Mouse (Mus musculus): Measurements from ENCODE around the gene Has3.
"Not testable (repeated sequence)": the region's sequence is repeated elsewhere in the genome, so short reads cannot be mapped to it uniquely, and the experiment has no call there.

The Has3 gene

DNA sequence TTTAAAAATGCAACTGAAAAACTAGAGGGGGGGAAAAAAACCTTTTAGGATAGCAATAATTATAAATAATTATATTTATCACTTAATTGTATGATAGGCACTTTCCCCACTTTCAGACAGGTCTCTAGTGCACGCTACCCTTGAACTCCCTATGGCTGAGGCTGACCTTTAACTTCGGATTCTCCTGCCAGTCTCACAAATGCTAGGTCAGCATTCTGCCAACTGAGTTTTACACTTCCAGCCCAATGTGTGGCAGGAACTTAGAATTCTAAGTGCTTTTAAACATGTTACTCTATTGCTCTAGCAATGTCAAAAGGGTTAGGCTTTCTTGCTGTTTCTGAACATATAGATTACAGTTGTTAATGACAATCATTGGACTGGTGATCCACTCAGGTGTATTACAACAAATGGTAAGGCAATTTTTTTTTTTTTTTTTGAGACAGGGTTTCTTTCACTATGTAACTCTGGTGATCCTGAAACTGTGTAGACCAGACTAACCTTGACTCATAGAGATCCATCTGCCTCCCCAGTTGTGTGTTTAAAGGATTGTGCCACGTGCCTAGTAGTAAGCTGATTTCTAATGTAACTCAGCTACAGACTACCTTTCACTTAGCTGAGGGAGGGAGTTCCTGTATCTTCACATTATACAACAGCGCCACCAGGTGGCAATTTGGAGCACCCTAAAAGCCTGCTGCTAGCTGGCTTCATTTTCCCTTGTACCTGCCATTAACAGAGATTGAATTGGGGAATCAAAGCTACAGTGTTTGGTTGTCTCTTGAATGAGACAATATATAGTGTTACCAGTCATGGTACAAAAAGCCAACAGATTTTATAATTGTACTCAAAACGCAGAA, 17.5 kb downstream of the Has3 start:
- DNase-seq (ENCODE audit: low spot score): peak; percentile 67

DNA sequence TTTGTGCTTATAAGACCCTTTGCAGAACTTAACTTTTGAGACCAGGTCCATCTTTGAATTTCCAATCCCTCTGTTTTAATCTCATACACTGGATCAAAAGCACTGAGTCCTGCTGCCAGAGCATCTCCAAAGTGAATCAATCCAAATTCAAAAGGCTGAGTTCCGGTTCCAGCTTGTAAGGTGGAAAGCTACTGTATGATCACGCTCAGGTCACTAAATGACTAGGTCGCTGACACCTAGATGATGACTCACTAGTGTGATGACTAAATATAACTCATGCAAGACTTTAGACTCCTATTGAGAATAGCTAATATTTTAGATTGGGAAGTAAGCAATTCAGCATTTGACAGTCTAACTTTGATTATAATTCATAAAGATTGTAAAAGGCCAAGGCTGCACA, 18.8 kb downstream of the Has3 start:
- no peak for DNase-seq (ENCODE audit: low spot score)

DNA sequence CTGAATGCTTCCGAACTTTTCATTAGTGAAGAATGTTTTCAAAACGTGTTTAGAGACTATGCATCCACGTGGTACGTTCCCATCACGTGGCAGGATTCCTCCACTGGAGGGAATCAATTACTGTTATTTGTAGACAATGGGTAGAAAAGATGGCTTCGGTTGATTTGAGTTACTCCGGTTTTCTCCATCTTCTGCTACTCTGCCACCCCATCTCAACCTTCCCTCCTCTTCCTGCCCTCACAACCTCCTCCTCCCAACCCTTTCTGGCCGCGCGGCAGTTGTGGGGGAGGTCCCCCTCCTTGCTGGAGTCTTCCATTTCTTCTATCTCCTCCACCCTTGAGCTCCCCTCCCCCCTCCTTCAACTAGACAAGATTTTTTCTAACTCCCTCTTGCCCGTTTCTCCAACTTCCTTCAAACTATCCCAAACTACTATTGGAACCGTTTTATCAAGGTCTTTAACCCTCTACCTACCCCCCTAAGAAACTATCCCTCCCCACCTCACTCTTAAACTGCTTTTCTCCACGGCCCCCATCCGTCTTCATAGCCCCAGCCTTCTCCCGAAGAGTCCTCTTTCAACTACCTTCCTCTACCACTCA, 22.3 kb downstream of the Has3 start:
- peak; percentile 25 for DNase-seq (ENCODE audit: low spot score)

DNA sequence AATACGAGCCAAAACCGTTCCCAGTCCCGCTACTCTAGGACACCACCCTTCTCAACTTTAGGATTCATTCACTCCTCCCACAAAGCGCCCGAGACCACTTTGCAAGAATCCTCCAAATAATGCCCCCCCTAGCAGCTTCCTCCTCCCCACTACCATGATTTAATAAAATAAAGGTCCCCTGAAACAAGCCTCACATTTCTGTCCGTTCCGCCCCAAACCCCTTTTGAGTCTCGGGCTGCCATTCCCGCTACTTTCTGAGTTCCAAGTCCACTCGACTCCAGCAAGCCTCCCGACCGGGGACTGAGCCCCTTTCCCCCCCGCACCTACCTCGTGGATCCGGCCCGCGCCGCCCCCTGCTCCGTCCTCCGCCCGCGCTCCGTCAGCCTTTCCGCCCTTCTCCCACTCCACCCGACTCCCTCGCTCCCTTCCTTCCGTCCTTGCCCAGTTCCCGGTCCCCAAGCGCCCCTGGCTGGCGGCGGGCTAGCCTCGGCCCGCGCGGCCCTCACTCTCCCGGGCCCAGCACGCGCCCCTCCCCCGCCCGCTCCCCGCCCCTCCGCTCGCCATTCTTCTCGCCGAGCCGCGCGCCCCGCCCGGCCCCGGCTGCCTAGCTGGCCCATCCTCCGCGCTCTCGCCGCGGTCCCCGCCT, 22.9 kb downstream of the Has3 start:
- DNase-seq (ENCODE audit: low spot score): peak; percentile 35

DNA sequence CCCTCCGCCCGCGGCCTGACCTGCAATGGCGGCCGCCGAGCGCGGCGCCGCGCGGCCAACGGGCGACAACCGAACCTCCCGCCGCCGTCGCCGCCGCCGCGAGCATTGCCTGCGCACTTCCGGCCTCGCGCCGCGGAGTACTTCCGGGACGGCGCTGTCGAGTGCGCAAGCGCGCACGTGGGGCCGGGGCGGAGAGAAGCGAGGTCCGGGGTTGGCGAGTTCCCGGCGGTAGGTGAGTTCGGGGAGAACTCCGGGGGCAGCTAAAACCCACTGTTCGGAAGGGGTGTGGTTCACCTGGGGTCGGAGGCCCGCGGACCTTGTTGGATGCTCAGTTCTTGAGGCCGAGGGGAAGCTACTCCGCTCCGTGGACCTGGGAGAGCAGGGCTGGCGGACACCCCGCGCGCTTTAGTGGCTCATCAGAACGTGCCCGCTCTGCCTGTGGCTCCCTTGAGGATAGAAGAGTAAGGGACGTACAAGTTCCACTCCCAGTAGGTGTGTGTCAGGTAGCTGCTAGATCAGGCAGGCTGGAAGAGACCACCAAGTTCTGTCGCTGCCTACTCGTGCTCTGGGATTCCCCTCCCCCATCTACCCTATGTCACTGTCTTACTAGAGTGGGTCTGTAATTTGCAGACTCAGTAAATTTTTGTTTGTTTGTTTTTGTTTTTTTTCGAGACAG, 23.6 kb downstream of the Has3 start, which contains the start of gene Utp4:
Utp4 (plus strand) TSS at position 156 of the 676 bp plus-strand sequence.
- DNase-seq (ENCODE audit: low spot score): peak; percentile 80

DNA sequence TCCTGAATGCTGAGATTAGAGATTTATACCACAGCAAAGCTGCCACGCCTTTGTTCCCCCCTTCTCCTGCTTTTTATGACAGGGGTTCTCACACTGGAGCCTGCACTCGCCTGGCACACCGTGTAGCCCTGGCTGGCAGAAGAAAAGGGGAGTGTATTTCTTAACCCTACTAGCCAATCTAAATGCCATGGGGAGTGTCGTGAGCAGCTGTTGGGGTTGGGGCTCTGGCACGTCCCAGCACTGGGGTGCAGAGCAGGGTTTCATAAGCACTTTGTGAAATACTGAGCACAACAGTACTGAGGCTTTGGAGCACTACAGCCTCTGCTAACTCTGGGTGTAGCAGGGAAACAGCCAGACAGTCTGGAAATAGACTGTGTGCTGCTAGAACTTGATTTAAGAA, 29.4 kb downstream of the Has3 start:
- DNase-seq (ENCODE audit: low spot score): no peak

DNA sequence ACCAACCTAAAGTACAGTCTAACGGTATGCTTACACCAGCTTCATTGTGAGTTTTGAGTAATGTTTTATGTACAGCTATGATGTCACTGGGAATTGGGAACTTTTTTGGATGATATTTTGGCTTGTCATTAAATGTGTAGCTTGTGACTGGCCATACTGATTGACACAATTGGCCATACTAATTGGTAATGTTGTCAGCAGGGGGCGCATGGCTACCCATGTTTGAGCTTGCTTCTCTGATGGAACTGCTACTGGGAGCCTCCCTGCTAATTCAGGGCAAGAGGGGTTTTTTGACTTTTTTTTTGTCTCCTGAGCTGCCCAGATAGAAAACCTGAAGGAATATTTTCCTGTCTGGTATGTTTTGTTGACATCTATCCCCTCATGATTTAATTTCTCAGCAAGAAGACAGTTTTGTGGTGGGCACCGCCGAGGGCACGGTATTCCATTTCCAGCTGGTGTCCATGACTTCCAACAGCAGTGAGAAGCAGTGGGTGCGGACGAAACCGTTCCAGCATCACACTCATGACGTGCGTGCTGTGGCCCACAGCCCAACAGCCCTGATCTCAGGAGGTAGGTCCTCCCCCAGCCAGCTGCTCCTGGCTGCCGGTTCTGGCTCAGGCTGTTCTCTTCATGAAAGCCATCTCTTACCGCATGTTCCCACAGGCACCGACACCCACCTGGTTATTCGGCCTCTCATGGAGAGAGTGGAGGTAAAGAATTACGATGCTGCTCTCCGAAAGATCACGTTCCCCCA, 35.9 kb downstream of the Has3 start:
- DNase-seq (ENCODE audit: low spot score): peak; percentile 62

DNA sequence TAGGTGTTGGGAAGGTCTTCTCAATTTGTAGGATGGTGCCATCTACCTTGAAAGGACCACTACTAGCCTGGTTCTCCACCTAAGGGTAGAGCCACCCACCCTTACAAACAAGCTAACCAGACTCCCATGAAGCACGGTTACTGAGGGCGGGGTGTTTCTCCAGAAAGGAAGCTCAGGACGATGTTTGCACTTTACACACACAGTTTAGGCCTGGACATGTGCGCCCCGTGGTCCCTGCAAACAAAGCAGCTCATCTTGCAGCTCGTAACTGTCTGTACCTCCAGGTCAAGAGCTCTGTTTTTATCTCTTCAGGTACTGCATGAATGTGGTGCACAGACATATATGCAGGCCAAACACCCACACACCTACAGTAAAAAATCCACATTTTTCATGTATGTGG, 36.6 kb downstream of the Has3 start:
- no peak for DNase-seq (ENCODE audit: low spot score)

DNA sequence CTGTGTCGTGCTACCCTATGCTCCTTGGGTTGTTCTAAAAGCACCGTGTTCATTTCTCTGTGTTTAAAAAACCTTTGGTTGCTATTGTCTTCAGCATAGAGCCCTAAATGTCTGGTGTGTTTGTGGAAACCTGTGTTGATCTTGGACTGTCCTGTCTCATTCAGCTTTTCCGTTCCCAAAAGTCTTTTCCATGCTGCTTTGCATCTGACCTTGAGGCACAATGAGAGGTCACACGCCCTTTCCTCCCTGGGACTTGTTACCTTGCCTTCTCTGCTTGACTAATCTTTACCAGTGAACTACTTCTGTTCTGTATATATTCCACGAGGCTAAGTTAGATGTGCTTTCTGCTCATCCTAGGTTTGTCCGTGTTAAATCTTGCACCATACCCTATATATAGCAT, 37.4 kb downstream of the Has3 start:
- no peak for DNase-seq (ENCODE audit: low spot score)

DNA sequence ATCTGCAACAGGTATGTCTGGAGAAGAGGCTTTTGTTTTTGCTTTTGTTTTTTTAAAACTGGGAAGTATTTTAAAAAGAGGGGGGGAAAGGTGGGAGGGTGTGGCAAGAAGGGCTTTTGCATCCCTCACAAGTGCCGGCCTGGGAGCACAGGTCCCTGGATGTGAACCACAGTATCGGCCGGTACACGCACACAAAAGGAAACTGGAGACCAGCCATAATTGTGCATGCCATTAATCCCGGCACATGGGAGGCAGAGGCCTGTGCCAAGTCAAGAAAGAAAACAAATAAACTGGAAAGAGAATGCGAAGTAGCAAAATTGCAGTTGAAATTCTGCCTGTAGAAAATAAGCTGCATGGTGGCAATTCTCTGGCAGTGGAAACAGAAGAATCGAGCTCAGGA, 38.2 kb downstream of the Has3 start:
- DNase-seq (ENCODE audit: low spot score): no peak

DNA sequence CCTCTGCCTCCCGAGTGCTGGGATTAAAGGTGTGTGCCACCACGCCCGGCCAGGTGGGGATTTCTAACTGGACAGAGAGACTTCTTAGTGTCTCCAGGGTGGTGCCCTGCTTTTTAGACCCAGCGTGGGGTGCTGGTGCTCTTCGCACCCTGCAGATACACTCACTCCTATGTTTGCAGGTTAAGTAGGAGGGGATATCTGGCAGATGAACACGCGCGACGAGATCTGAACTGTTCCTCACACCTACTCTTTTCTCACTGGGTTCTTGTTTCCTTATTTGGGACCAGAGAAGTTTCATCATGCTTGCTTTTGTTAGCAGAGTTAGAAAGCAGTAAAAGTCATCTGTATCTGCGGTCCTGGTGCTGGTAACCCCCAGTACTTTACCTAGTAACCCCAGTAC, 43.6 kb downstream of the Has3 start:
- no peak for DNase-seq (ENCODE audit: low spot score)

DNA sequence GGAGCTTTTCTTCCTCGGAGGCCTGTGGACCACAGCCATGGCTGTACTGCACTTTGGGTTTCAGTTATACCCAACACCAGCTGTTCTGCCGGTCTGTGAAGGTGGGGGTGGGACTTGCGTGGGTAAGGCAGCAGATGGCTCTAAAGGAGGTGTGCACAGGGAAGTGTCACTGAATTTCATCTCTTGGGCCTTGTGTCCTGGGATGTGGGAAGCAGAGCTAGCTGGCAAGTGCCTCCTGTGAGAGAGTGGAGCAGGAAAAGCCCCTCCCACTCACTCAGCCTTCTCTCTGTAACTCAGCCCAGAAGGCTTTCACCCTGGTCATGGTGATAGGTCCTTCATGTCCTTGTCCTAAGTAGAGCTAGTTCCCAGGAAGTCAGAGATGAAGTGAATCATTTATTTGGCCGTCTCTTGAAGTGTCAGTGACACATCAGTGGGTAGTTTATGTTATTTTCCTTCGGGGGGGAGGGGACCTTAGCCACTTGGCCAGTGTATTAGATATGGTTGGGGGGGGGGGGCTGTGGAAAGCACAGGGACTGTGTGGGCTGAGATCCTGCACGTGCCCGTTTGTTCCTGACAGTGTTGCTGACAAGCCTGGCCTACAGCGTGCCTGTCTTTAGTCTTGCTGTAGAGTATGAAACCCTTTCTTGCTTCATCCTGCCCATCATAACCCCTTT, 49.8 kb downstream of the Has3 start:
- DNase-seq (ENCODE audit: low spot score): no peak

DNA sequence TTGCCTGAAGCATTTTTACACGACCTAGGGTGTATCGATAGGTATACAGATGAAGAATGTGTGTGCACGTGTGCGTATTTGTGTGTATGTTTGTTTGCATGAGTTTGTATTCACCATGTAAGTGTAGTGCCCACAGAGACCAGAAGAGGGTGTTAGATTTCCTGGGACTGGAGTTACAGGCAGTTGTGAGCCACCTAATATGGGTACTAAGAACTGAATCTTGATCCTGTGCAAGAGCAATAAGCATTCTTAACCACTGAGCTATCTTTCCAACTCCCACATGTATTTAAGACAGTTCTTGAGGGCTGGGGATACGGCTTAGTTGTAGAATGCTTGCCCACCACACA, 50.3 kb downstream of the Has3 start:
- DNase-seq (ENCODE audit: low spot score): no peak

DNA sequence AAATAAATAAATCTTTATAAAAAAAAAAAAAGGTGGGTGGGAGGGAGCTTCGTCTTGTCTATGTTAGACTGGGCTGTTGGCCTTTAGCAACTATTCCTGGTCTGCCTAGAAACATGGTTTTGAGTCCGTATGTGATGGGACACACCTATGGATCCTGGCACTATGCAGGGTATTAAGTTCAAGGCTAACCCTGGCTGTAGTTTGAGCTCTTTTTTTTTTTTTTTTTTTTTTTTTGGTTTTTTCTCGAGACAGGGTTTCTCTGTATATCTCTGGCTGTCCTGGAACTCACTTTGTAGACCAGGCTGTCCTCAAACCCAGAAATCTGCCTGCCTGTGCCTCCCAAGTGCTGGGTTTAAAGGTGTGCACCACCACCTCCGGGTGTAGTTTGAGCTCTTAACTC, 54.0 kb downstream of the Has3 start:
- no peak for DNase-seq (ENCODE audit: low spot score)

DNA sequence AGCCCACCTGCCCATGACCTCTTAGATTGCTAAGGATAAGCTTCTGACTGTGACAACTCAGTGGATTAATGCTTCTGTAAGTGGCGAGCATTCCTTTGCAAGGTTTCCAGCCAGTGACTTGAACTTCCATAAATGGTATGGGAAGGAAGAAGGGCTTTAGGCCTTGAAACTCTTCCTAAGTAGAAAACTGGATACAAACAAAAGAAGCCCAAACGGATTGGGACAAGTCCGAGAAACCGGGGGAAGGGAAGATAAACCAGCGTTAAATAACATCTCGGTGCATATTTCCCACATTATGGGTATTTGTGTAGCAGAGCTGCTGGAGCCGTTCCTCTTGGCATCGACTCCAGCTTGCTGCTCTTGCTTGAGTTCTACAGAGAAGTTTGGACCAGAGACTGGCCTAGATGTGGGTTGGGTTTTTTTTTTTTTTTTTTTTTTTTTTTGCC, 54.9 kb downstream of the Has3 start:
- no peak for DNase-seq (ENCODE audit: low spot score)

DNA sequence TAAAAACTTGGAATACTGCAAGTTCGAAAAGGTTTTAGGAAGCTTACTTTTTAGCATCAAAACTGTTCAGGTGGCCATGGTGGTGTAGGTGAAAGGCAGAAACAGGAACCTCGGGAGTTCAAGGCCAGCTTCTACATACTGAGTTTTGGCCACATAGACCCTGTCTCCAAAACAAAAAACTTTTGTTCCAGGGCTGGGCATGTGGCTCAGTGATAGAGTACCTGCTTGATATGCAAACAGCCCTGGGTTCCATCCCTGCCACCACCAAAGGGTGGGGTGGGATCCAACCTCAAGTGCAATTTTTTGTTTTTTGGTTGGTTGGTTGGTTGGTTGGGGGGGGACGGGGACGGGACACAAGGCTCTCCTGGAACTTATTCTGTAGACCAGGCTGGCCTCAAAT, 55.4 kb downstream of the Has3 start:
- DNase-seq (ENCODE audit: low spot score): no peak

DNA sequence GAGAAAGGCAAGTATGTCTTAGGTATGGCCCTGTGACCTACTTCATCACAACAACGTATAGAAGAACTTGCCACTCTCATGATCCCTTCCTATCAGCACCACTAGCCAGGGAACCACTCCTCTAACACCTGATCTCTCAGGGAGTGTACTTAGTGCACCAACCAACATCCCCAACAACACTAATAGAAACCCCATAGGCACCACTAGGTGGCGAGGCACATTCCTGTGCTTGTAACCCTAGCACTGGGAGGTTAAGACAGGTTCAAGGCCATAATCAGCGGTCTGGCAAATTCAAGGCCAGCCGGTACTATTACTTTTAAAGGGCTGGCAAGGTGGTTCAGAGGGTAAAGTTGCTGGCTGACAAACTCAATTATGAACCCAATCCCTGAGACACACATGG, 57.2 kb downstream of the Has3 start:
- no peak for DNase-seq (ENCODE audit: low spot score)

DNA sequence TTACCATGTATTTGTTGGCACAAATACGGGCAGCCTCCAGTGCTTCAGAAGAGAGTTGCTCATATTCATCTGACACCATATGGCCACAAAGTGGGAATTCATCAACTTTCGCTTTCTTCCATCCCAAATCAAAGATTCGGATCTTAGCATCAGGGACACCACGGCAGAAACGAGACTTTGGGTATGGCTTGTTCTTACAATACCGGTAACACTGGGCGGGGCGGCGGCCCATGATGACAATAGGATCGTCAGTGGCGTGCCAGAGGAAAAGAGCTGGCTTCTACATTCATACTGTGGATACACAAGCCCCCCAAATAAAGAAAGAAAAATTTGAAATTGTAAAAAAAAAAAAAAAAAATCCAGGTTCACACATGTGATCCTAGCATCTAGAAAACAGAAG, 58.1 kb downstream of the Has3 start:
- not testable (repeated sequence) for DNase-seq (ENCODE audit: low spot score)

DNA sequence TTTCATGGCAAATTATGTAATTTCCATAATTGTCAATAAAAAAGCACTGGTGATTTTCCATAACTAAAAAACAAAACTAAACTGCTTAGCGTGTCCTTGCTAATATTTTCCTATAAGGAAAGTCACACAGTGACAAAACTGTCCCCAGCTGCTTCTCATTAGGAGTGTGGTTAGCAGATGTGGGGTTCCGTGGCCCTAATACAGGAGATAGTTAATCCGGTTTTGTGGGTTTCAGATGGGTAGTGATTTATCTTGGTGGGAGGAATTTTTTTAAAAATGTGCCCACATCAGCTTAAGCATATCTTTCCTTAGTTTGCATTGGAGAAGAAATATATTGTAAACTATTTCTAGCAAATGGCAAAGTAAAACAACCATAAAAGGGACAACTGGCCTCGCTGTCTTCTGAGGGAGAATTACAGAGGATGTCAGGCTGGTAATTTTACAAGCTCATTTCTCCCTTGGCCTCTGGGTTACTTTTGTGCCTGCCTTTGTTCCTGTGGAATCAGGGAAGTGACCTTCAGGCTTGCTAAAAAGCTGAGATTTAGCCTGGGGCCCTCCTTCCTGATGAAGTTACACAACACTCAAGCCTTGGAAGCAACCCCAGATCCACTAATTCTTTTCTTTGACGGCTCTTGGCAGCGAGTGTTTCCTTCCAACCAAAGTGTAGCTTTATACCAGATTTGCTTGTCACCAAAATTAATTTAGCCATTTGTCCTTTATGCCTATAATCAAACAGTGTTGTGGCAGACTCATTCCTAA, 59.3 kb downstream of the Has3 start:
- peak; percentile 55 for DNase-seq (ENCODE audit: low spot score)

DNA sequence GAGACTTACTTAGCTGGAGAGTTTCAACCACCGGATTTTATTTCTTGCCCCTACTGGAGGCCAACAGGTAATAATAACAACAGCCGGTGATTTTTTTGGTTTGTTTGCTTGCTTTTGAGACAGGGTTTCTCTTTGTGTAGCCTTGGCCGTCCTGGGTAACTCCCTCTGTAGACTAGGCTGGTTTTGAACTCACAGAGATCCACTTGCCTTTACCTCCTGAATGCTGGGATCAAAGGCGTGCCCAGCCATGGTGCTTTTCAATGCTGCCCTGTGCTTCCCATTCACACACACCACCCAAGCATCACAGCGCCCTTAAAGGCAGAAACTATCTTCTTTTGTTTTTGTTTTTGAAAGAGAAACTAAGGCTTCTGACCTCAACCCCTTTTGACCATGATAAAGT, 59.9 kb downstream of the Has3 start:
- DNase-seq (ENCODE audit: low spot score): no peak

Data from ovary, postnatal 14 days (tissue).